Mouse (Mus musculus) embryonic fibroblast, embryonic 13.5 days (primary cell): ENCODE results near the gene Tm9sf2.

Source experiments
- CTCF ChIP-seq: IDR thresholded peaks from 2 replicates; pipeline ENCODE4 v1.5.1; 2011; ENCODE audit warnings: mild to moderate bottlenecking, control low read depth, low read length, moderate library complexity, borderline replicate concordance; ENCODE audit not compliant: insufficient read depth
- POLR2A ChIP-seq: IDR thresholded peaks from 2 replicates; pipeline ENCODE4 v1.6.1; 2011; ENCODE audit warnings: low read depth, mild to moderate bottlenecking, control low read depth, low read length, moderate library complexity

DNA sequence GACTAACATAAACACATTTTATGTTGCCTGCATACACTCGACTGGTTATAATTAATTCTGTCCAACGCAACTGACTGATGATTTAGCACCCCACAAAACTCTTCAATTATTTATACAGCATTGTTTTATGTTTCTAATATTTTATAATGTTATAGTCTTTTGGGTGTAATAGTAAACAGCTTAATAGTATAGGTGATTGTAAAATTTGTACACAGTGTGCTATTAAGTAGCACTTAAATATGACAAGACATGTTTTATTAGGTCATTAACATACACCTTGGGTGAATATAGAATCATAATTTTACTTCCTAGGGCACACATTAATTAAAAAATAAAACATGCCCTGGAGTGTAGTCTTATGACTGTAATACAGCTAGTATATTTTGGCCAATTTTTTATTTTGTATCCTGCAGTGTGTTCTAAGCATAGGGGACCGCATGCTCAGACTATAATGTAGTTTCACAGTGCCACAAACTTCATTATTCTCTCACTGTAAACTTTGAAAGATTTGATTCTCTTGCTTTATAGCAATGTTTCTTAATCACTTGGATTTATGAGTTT, 29.6 kb downstream of the Tm9sf2 start:
- TF ChIP-seq CTCF (no peak), POLR2A (no peak)
